Comparison of ENCODE assay signal across 16 mouse cellular contexts in the genomic region with DNA sequence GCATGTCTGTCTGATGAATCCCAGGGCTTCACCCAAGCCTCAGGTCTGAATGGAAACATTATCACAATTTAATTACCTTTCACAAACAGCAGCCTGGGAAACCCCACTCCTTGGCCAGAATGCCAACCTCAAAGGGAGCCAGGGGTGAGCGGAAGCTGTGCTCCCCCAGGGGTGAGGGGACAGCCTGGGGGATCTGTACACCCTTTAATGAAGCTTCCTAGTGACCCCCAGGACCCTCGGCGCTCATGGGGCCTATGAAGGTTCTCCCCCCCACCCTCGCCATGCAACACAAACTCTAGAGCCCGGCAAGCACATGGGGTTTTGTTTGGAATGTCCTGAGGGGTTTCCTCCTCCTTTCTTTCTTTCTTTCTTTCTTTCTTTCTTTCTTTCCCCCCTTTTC.
DNase-seq lines count a peak whose midpoint lies in the region; ATAC-seq lines count a peak whose summit lies in the region.
"Had no signal": no experiment of that assay in that cellular context is flagged by ENCODE, and none has a peak within 500 bp of the region (broad histone marks: within the 10 kb centered on the region; RNA-seq: fewer than 3 reads in every experiment).

No protein-coding gene starts in this region.

- 81% methylated on average over 5 of the region's 5 CpGs for WGBS in midbrain, embryonic 12.5 days
- WGBS in midbrain, embryonic 11.5 days = 78% methylated on average over 5 of the region's 5 CpGs
- 55% methylated on average over 5 of the region's 5 CpGs for whole genome bisulfite sequencing in hindbrain, embryonic 11.5 days
- 61% methylated on average over 5 of the region's 5 CpGs for WGBS in midbrain, embryonic 13.5 days
- 41% methylated on average over 5 of the region's 5 CpGs for WGBS in neural tube, embryonic 15.5 days
- WGBS in intestine, embryonic 15.5 days = 94% methylated on average over 5 of the region's 5 CpGs

- H3K27me3 ChIP-seq in midbrain, embryonic 12.5 days = peaks cover 17% of the 10 kb centered on the region; the same call in 1 of the 2 replicates
- H3K27me3 ChIP-seq in midbrain, embryonic 11.5 days (ENCODE audit: control insufficient read depth, insufficient read depth, low read length) = no peaks in the 10 kb centered on the region
- H3K27me3 ChIP-seq in hindbrain, embryonic 11.5 days (ENCODE audit: control insufficient read depth, insufficient read depth, low read length) = no peaks in the 10 kb centered on the region
- no peaks in the 10 kb centered on the region; the same call in 1 of the 2 replicates for H3K27me3 ChIP-seq in midbrain, embryonic 13.5 days
- H3K27me3 ChIP-seq in neural tube, embryonic 15.5 days (replicated peaks) = no peaks in the 10 kb centered on the region
- no peaks in the 10 kb centered on the region for H3K27me3 ChIP-seq in intestine, embryonic 15.5 days (replicated peaks)
- H3K27me3 ChIP-seq: embryonic facial prominence, embryonic 12.5 days had no signal

- H3K36me3 ChIP-seq in midbrain, embryonic 12.5 days = no peaks in the 10 kb centered on the region
- H3K36me3 ChIP-seq in midbrain, embryonic 11.5 days (ENCODE audit: control insufficient read depth, insufficient read depth, low read length) = no peaks in the 10 kb centered on the region
- H3K36me3 ChIP-seq in hindbrain, embryonic 11.5 days (ENCODE audit: control insufficient read depth, insufficient read depth, low read length) = no peaks in the 10 kb centered on the region
- H3K36me3 ChIP-seq in midbrain, embryonic 13.5 days = no peaks in the 10 kb centered on the region
- no peaks in the 10 kb centered on the region for H3K36me3 ChIP-seq in neural tube, embryonic 15.5 days
- no peaks in the 10 kb centered on the region for H3K36me3 ChIP-seq in intestine, embryonic 15.5 days
- H3K36me3 ChIP-seq: embryonic facial prominence, embryonic 12.5 days had no signal

- no peaks in the 10 kb centered on the region for H3K9me3 ChIP-seq in midbrain, embryonic 12.5 days
- H3K9me3 ChIP-seq in midbrain, embryonic 11.5 days (ENCODE audit: control insufficient read depth, low read length) = no peaks in the 10 kb centered on the region
- H3K9me3 ChIP-seq in hindbrain, embryonic 11.5 days (ENCODE audit: control insufficient read depth, low read length) = no peaks in the 10 kb centered on the region
- no peaks in the 10 kb centered on the region for H3K9me3 ChIP-seq in midbrain, embryonic 13.5 days
- no peaks in the 10 kb centered on the region for H3K9me3 ChIP-seq in neural tube, embryonic 15.5 days (replicated peaks)
- no peaks in the 10 kb centered on the region for H3K9me3 ChIP-seq in intestine, embryonic 15.5 days
- H3K9me3 ChIP-seq: embryonic facial prominence, embryonic 12.5 days had no signal

- no peak for DNase-seq in midbrain, embryonic 11.5 days (ENCODE audit: low spot score, missing footprints)
- DNase-seq in hindbrain, embryonic 11.5 days (ENCODE audit: low spot score) = peak; percentile 16
- DNase-seq in left cerebral cortex, postnatal 36 days (ENCODE audit: low spot score in 2 of 2) = no peak
- DNase-seq: gastrocnemius, postnatal 25 days; heart, adult 2 months; kidney, adult 11 months; liver, postnatal 0 days; lung, postnatal 10 days; thymus, postnatal 25 days had no signal

- H3K4me1 ChIP-seq in midbrain, embryonic 12.5 days = peaks cover 6% of the 10 kb centered on the region; the same call in 1 of the 2 replicates
- H3K4me1 ChIP-seq in midbrain, embryonic 11.5 days (ENCODE audit: control insufficient read depth, insufficient read depth, low read length) = peaks cover 6% of the 10 kb centered on the region
- H3K4me1 ChIP-seq in hindbrain, embryonic 11.5 days (replicated peaks; ENCODE audit: control insufficient read depth, insufficient read depth, low read length) = 0 out of 2 replicates have a peak, but pooled peaks cover 3% of the 10 kb centered on the region
- H3K4me1 ChIP-seq in midbrain, embryonic 13.5 days (replicated peaks) = 0 out of 2 replicates have a peak, but pooled peaks cover 7% of the 10 kb centered on the region
- 0 out of 2 replicates have a peak, but pooled peaks cover 4% of the 10 kb centered on the region for H3K4me1 ChIP-seq in neural tube, embryonic 15.5 days
- H3K4me1 ChIP-seq in intestine, embryonic 15.5 days (replicated peaks) = no peaks in the 10 kb centered on the region
- H3K4me1 ChIP-seq: embryonic facial prominence, embryonic 12.5 days had no signal

- H3K4me3 ChIP-seq in midbrain, embryonic 12.5 days = no peak overlapping the region
- H3K4me3 ChIP-seq in midbrain, embryonic 11.5 days (ENCODE audit: low read depth, low read length) = no peak overlapping the region
- H3K4me3 ChIP-seq in hindbrain, embryonic 11.5 days (ENCODE audit: low read depth, low read length) = no peak overlapping the region
- H3K4me3 ChIP-seq in midbrain, embryonic 13.5 days (replicated peaks) = no peak overlapping the region
- no peak overlapping the region for H3K4me3 ChIP-seq in neural tube, embryonic 15.5 days (replicated peaks)
- no peak overlapping the region for H3K4me3 ChIP-seq in intestine, embryonic 15.5 days (replicated peaks)
- H3K4me3 ChIP-seq: embryonic facial prominence, embryonic 12.5 days; erythroblast, embryonic 14.5 days; heart, adult 2 months had no signal

- intact Hi-C loops in left cerebral cortex, postnatal 36 days (cut with DNase I) = loop anchor here (5.0 kb wide), 1 partner anchor 167 kb away; the partner anchor contains the start of gene Inhbb

- H3K9ac ChIP-seq in midbrain, embryonic 12.5 days (replicated peaks) = no peak overlapping the region
- H3K9ac ChIP-seq in midbrain, embryonic 11.5 days (ENCODE audit: low read length) = no peak overlapping the region
- H3K9ac ChIP-seq in hindbrain, embryonic 11.5 days (ENCODE audit: low read depth, low read length) = no peak overlapping the region
- H3K9ac ChIP-seq in midbrain, embryonic 13.5 days (replicated peaks) = no peak overlapping the region
- no peak overlapping the region for H3K9ac ChIP-seq in neural tube, embryonic 15.5 days (replicated peaks)
- no peak overlapping the region for H3K9ac ChIP-seq in intestine, embryonic 15.5 days
- H3K9ac ChIP-seq: embryonic facial prominence, embryonic 12.5 days; liver, postnatal 0 days had no signal

- no peak overlapping the region for H3K4me2 ChIP-seq in midbrain, embryonic 12.5 days (replicated peaks)
- no peak overlapping the region for H3K4me2 ChIP-seq in midbrain, embryonic 11.5 days
- no peak overlapping the region for H3K4me2 ChIP-seq in hindbrain, embryonic 11.5 days (replicated peaks; ENCODE audit: low read depth, low read length)
- H3K4me2 ChIP-seq in midbrain, embryonic 13.5 days (replicated peaks) = no peak overlapping the region
- H3K4me2 ChIP-seq in neural tube, embryonic 15.5 days = no peak overlapping the region
- H3K4me2 ChIP-seq in intestine, embryonic 15.5 days (replicated peaks) = no peak overlapping the region
- H3K4me2 ChIP-seq: embryonic facial prominence, embryonic 12.5 days had no signal

- 0 out of 2 replicates have a peak overlapping the region, but pooled peaks have one; percentile 49 for H3K27ac ChIP-seq in midbrain, embryonic 12.5 days (replicated peaks)
- no peak overlapping the region for H3K27ac ChIP-seq in midbrain, embryonic 11.5 days (ENCODE audit: low read depth, low read length)
- peak overlapping the region; percentile 68; the same call in 1 of the 2 replicates for H3K27ac ChIP-seq in hindbrain, embryonic 11.5 days (ENCODE audit: low read depth, low read length)
- peak overlapping the region; percentile 57 for H3K27ac ChIP-seq in midbrain, embryonic 13.5 days
- peak overlapping the region; percentile 69 for H3K27ac ChIP-seq in neural tube, embryonic 15.5 days (replicated peaks)
- H3K27ac ChIP-seq in intestine, embryonic 15.5 days = no peak overlapping the region
- H3K27ac ChIP-seq: embryonic facial prominence, embryonic 12.5 days; heart, adult 2 months; kidney, postnatal 0 days had no signal

- ATAC-seq in midbrain, embryonic 12.5 days (ENCODE audit: low FRiP score, low read depth) = no peak
- ATAC-seq in midbrain, embryonic 11.5 days (ENCODE audit: low FRiP score) = no peak
- ATAC-seq in hindbrain, embryonic 11.5 days (ENCODE audit: low FRiP score) = peak; percentile 54; the same call in 1 of the 2 replicates
- peak; percentile 28 for ATAC-seq in midbrain, embryonic 13.5 days
- ATAC-seq in neural tube, embryonic 15.5 days (ENCODE audit: low FRiP score) = peak; percentile 43; the same call in 1 of the 2 replicates
- ATAC-seq in intestine, embryonic 15.5 days = no peak
- ATAC-seq: liver, postnatal 0 days had no signal

Comparison
In these comparisons a context has a peak if more than half of its experiments do, and no peak if none do; other contexts are left out.
1. ATAC-seq: peak in hindbrain, embryonic 11.5 days (single experiment), midbrain, embryonic 13.5 days (single experiment) and neural tube, embryonic 15.5 days (single experiment); none in midbrain, embryonic 12.5 days (single experiment), midbrain, embryonic 11.5 days (single experiment) and intestine, embryonic 15.5 days (single experiment).
2. H3K27ac ChIP-seq: peak in midbrain, embryonic 12.5 days (single experiment), hindbrain, embryonic 11.5 days (single experiment), midbrain, embryonic 13.5 days (single experiment) and neural tube, embryonic 15.5 days (single experiment); none in midbrain, embryonic 11.5 days (single experiment) and intestine, embryonic 15.5 days (single experiment).